Mouse (Mus musculus) forebrain, embryonic 11.5 days (tissue): ENCODE data around the gene AI464131. TPM values are rescaled to one million over a fixed set of nuclear protein-coding genes. Genes with fewer than 3 reads are reported as not detected.
"Not testable (repeated sequence)": the region's sequence is repeated elsewhere in the genome, so short reads cannot be mapped to it uniquely, and the experiment has no call there.

Experiments
- ATAC-seq: fragments of 200-750 bp; cut with Nextera tagmentation; replicated peaks from 2 replicates; pipeline ENCODE4 v1.8.0; 2017; ENCODE audit warnings: moderate TSS enrichment; ENCODE audit not compliant: low FRiP score
- DNase-seq: peaks from one replicate; pipeline ENCODE4 v3.0.0-alpha.2; 2017; ENCODE audit warnings: low spot score
- H3K27ac ChIP-seq: fragments of 300-500 bp; sonication (generic); 2 replicates; pipeline ENCODE4 v1.5.1; 2014; ENCODE audit warnings: low read depth, low read length
- H3K27me3 ChIP-seq: fragments of 300-500 bp; sonication (generic); 2 replicates; pipeline ENCODE4 v1.6.1; 2014; ENCODE audit warnings: mild to moderate bottlenecking, low read length, mixed read lengths; ENCODE audit not compliant: control insufficient read depth, insufficient read depth
- H3K36me3 ChIP-seq: fragments of 300-500 bp; sonication (generic); 2 replicates; pipeline ENCODE4 v1.6.1; 2014; ENCODE audit warnings: mild to moderate bottlenecking, low read length, moderate library complexity, mixed read lengths; ENCODE audit not compliant: control insufficient read depth, insufficient read depth
- H3K4me1 ChIP-seq: fragments of 300-500 bp; sonication (generic); replicated peaks from 2 replicates; pipeline ENCODE4 v1.6.1; 2014; ENCODE audit warnings: low read length, mixed read lengths; ENCODE audit not compliant: control insufficient read depth, insufficient read depth
- H3K4me2 ChIP-seq: fragments of 300-500 bp; sonication (generic); 2 replicates; pipeline ENCODE4 v1.6.1; 2014; ENCODE audit warnings: low read depth, mild to moderate bottlenecking, low read length, moderate library complexity, mixed read lengths; ENCODE audit not compliant: severe bottlenecking
- H3K4me3 ChIP-seq: fragments of 300-500 bp; sonication (generic); 2 replicates; pipeline ENCODE4 v1.5.1; 2014; ENCODE audit warnings: low read depth, low read length
- H3K9ac ChIP-seq: fragments of 300-500 bp; sonication (generic); 2 replicates; pipeline ENCODE4 v1.6.1; 2014; ENCODE audit warnings: low read length
- H3K9me3 ChIP-seq: fragments of 300-500 bp; sonication (generic); 2 replicates; pipeline ENCODE4 v1.6.1; 2016; ENCODE audit warnings: low read length, mixed read lengths; ENCODE audit not compliant: control insufficient read depth
- WGBS: fragments of 180-500 bp; shearing (Covaris S2); extraction: QIAGEN DNeasy Blood & Tissue Kit; methylation state at CpG from one replicate; pipeline ENCODE4 v1.1.7; 2014; 5-methylcytosine and 5-hydroxymethylcytosine counted together
- polyA plus RNA-seq: library from polyadenylated mRNA; unstranded; fragments of >200 nt; fragmentation: Nextera tagmentation; extraction: Ambion mirVana; gene quantifications from 2 replicates; pipeline ENCODE4 v1.2.1, GENCODE M21; 2014

Gene AI464131
- polyA plus RNA-seq, 1 experiment from 2014 or later = 9.2 TPM

DNA sequence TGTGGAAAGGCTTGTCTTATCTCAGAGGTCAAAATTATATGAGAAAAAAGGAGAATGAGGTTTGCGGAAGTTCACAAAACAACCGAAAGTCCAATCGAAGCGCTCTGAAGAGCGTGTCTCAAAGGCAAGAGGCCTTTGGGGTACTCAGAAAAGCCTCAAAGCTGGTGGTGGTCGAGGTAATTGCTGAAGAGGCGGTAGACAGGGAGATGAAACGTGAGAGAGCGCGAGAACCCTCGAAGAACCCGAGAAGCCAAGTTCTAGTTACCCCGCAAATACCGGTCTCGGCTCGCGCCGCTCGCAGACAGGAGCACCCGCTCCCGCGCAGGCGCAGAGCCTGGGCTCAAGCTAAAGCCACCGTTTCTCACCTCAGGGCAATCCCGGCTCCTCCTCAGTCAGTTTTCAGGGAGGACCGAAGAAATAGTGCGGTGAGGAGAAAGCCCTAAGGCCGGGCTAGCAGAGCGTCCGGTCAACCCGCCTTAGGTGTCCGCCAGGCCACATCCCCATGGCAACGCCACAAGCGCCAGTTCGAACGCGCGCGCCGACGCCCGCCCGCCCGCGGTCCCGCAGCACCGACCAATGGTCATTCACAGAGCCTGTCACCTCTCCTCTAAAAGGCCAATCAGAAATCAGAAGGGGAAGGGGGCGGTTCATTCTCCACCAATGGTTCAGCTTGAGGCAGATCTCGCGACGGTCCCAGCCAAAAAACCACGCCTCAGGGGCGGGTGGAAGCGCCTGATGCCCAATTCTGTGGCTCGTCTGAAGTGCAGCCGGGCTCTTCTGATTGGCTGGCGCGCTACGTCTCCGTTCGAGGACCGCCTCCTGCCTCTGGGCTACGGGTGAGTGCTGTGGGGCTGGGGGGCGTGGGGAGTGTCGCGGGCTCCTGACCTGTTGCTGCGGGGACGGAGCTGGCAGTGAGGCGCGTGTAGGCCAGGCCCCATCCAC is 38.3 kb downstream of the AI464131 start, which contains the start of the genes Kif24 and Nudt2:
Kif24 (minus strand) TSS at position 543 of the 942 bp plus-strand sequence.
Nudt2 (plus strand) TSS at position 807 of the 942 bp plus-strand sequence.
- DNase-seq (peak; percentile 98), ATAC-seq (peak; percentile 97)
- H3K9ac ChIP-seq = peak within 1 kb of the TSS; percentile 77
- under 1% methylated on average over 70 of the region's 70 CpGs for WGBS
- peak within 1 kb of the TSS; percentile 70; the same call in 1 of the 2 replicates for H3K27ac ChIP-seq
- no peaks in the 10 kb centered on the region for H3K27me3 ChIP-seq
- no peaks in the 10 kb centered on the region; the same call in 1 of the 2 replicates for H3K4me1 ChIP-seq
- peak within 1 kb of the TSS; percentile 80 for H3K4me2 ChIP-seq
- no peaks in the 10 kb centered on the region for H3K9me3 ChIP-seq
- H3K36me3 ChIP-seq = no peaks in the 10 kb centered on the region; the same call in 1 of the 2 replicates
- H3K4me3 ChIP-seq = peak within 1 kb of the TSS; percentile 74

DNA sequence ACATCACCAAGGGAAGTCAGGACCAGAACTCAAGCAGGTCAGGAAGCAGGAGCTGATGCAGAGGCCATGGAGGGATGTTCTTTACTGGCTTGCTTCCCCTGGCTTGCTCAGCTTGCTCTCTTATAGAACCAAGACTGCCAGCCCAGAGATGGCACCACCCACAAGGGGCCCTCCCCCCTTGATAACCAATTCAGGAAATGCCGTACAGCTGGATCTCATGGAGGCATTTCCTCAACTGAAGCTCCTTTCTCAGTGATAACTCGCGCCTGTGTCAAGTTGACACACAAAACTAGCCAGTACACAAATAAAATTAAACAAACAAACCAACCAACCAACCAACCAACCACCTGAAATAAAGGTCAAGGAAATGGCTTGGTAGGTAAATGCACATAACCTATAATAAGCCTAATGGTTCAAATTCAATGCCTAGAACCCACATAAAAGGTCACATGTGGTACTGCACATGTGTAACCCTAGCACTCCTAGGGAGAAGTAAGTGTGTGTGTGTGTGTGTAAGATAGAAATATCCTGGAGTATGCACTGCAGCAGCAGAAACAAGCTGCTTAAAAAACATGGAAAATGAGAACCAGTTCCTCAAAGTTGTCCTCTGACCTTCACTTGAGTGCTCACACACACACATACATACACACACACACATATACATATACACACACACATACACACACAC is 39.7 kb downstream of the AI464131 start:
- not testable (repeated sequence) for H3K9me3 ChIP-seq, H3K4me1 ChIP-seq, H3K27me3 ChIP-seq, H3K36me3 ChIP-seq, H3K27ac ChIP-seq, ATAC-seq, DNase-seq
- H3K4me3 ChIP-seq = peak overlapping the region; percentile 74
- H3K9ac ChIP-seq = peak overlapping the region; percentile 77; the same call in 1 of the 2 replicates
- H3K4me2 ChIP-seq = peak overlapping the region; percentile 80
- WGBS = 83% methylated on average over 3 of the region's 3 CpGs

DNA sequence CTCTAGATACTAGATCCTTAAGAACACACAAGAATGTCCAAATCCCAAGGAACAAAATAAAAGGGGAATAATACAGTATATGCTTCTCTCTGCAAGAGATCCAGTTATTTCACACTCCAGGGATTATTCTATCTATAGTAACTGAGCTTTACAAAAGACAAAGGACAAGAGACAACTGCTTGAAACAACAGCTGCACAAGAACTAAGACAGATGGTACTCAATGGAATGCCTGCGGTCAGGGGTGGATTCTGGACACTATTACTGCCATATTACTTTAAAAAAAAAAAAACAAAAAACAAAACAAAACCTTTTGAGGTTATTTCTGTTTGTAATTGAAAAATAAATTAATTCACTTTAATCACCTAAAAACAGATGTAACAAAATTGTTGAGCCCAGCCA is 42.2 kb downstream of the AI464131 start:
- no peak overlapping the region for H3K9ac ChIP-seq
- H3K9me3 ChIP-seq = no peaks in the 10 kb centered on the region
- H3K27me3 ChIP-seq = no peaks in the 10 kb centered on the region
- H3K4me3 ChIP-seq = no peak overlapping the region
- H3K36me3 ChIP-seq = no peaks in the 10 kb centered on the region; the same call in 1 of the 2 replicates
- H3K4me1 ChIP-seq = no peaks in the 10 kb centered on the region
- no peak overlapping the region for H3K4me2 ChIP-seq
- 98% methylated on average over 1 of the region's 1 CpGs for WGBS
- no peak for ATAC-seq
- no peak for DNase-seq
- no peak overlapping the region for H3K27ac ChIP-seq

DNA sequence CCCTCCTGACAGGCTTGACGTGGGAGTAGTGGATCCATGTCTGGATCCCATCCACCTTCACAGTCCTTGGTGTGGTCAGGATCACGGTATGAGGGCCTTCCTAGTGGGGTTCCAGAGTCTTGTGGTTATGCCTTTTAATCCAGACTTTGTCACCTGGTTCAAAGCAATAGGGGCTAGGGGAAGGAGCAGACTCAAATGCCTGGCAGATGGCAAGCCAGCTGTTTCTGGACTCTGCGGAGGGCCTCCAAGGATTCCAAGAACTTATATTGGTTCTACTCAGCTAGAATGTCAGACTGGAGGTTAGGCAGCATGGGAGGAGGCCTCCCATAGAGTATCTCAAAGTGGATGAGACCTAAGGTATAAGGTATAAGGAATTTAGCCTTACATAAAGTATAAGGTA is 55.3 kb downstream of the AI464131 start:
- 92% methylated on average over 3 of the region's 3 CpGs for WGBS
- Histone ChIP-seq H3K9me3 (no peaks in the 10 kb centered on the region), H3K4me1 (no peaks in the 10 kb centered on the region), H3K4me2 (no peak overlapping the region), H3K27ac (no peak overlapping the region), H3K4me3 (no peak overlapping the region), H3K27me3 (no peaks in the 10 kb centered on the region), H3K36me3 (no peaks in the 10 kb centered on the region), H3K9ac (no peak overlapping the region)
- no peak for DNase-seq
- no peak for ATAC-seq

Other genes with a start within 250 kb of the AI464131 start
- gene Ubap2, start 227.9 kb downstream of the AI464131 start, polyA plus RNA-seq = 92.1 and 97.3 TPM in 2 replicates
- 51.8 and 52.5 TPM in 2 replicates for gene Dcaf12, start 188.2 kb downstream of the AI464131 start, polyA plus RNA-seq
- gene Ubap1, start 154.1 kb downstream of the AI464131 start, polyA plus RNA-seq = 71.4 and 88.1 TPM in 2 replicates
- gene Kif24, start 38.2 kb downstream of the AI464131 start, polyA plus RNA-seq = 14.9 and 15.8 TPM in 2 replicates
- gene Nudt2, start 37.9 kb downstream of the AI464131 start, polyA plus RNA-seq = 64.7 and 68.0 TPM in 2 replicates
- 4.8 and 5.2 TPM in 2 replicates for gene 1110017D15Rik, start 14.3 kb upstream of the AI464131 start, polyA plus RNA-seq
- gene Fam219a, start 66.5 kb upstream of the AI464131 start, polyA plus RNA-seq = 6.2 and 6.7 TPM in 2 replicates
- gene Dnaic1, start 66.7 kb upstream of the AI464131 start, polyA plus RNA-seq = 1.2 and 1.9 TPM in 2 replicates
- 28.1 and 34.5 TPM in 2 replicates for gene Enho, start 137.2 kb upstream of the AI464131 start, polyA plus RNA-seq
- 35.2 and 37.1 TPM in 2 replicates for gene Cntfr, start 194.0 kb upstream of the AI464131 start, polyA plus RNA-seq
- 65.0 and 66.9 TPM in 2 replicates for gene Il11ra1, start 196.9 kb upstream of the AI464131 start, polyA plus RNA-seq
- gene Rpp25l, start 210.5 kb upstream of the AI464131 start, polyA plus RNA-seq = 92.0 and 92.5 TPM in 2 replicates
- gene Dctn3, start 220.1 kb upstream of the AI464131 start, polyA plus RNA-seq = 135 and 142 TPM in 2 replicates
- gene Arid3c, start 228.1 kb upstream of the AI464131 start, polyA plus RNA-seq = 0.59 and 0.80 TPM in 2 replicates